Mouse (Mus musculus) gastrocnemius, adult 8-10 months (tissue): ENCODE measurements around the gene Lyrm4. TPM values are rescaled to one million over a fixed set of nuclear protein-coding genes. Genes with fewer than 3 reads are reported as not detected.

Source experiments
- DNase-seq, 2 experiments: peaks; one replicate each; pipeline ENCODE4 v3.0.0; 2022; ENCODE audit warnings: low spot score in 2 of 2
- total RNA-seq, 4 experiments: library from RNA; stranded (reverse); gene quantifications; 2 replicates each; pipeline ENCODE4 v1.2.4; 2022

Gene Lyrm4
- 1 to 10 TPM; 6.1 to 6.8 (median 6.6) TPM for total RNA-seq

GRCm38 (mm10) chr13:36117143-36118014 is at the start of gene Lyrm4, which contains the start of gene Fars2:
Gene Lyrm4, minus strand, starts transcription at chr13:36117526.
Gene Fars2, plus strand, starts transcription at chr13:36117412.
- peak; percentile 96 for DNase-seq

DNA sequence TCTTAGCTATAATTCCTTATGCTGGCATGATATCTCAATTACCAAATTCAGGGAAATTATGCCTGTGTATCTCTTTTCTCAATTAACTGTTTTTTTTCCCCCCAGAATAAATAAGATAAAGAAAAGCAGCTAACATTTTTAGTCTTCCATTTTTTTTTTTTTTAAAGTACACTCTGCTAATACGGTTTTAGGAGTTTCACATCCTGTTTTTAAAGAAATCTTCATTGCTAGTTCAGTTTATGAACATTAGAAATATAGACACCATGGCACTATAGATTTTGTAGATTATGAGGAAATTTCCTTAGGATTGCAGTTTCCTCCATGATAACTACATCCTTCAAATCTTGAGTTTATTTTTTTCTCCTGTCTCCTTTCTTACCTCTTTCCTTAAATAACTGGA is 46.6 kb upstream of the Lyrm4 start:
- DNase-seq, result no peak

DNA sequence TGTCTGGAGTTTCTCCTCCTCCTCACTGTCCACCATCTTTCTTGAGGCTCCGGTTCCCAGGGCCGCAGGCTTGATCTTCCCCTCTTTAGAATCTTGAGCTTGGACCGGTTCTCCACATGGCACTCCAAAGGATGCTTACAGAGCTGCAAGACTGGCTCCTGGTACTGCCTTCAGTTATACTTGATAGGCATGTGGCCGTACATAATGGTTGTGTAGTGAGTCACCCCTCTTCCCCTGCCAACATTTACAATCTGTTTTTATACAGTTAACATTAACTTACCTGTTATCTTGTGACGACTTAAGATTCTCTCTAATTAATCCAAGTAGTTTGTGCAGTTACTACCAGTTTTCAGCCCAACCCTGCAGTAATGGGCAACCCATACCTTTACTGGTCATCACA is 46.1 kb upstream of the Lyrm4 start:
- DNase-seq, result no peak

GRCm38 (mm10) chr13:36156340-36156931 is 39.1 kb upstream of the Lyrm4 start:
- DNase-seq, result no peak

DNA sequence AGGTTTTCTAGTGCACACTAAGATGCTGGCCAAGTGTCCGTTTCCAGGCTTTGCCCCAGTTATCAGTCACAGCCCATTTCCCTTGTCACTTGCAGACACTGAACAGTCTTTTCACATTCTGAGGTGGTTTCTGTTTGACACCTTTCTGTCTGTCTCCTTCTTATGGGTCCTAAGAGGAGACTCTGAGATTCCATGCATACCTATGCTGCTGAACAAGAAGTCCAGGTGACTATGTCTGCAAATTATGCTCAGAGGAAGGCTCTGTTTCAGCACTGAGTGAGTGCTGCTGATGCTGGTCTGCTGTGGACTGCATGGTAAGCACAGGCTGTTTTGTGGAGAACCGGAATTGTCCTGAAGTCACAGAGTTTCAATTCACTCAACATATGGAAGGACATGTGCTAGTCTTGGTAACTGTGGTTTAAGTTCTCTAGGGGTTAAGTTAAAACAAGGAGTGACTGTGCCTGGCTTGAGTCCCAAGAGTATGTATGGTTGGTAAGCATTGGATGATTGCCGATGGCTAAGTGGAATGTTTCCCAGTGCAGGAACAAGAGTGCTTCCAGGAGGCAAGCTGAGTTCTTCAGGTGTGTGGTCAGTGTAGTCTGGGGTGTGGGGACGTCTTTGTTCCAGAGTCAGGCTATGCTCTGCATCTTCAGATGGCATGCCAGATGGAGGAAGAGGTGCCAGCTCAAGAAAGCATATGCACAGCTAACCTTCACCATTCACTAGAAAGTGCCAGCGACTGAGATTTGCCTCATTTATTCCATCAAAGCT is 35.6 kb upstream of the Lyrm4 start:
- DNase-seq, result no peak

DNA sequence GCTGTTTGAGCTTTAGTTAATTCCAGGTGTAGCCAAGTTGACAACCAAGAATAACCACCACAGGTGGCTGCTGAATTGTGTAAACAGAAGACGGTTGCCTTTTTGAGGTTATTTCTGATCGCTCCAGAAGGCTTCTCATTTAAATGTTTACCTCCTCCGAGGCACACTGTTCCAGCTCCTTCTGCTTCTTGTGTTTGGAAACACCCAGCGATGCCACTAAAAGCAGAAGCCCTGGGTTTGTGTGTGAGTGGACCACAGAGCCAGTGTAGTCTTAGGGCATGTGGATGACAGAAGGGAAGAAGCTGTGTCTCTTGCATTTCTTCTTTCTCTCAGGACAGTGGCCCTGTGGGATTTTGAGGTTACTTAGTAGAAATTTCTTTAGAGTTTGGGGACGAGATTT is 32.9 kb upstream of the Lyrm4 start:
- no peak for DNase-seq

- no peak for DNase-seq
Observed at GRCm38 (mm10) chr13:36149175-36149939, 32.0 kb upstream of the Lyrm4 start.

DNA sequence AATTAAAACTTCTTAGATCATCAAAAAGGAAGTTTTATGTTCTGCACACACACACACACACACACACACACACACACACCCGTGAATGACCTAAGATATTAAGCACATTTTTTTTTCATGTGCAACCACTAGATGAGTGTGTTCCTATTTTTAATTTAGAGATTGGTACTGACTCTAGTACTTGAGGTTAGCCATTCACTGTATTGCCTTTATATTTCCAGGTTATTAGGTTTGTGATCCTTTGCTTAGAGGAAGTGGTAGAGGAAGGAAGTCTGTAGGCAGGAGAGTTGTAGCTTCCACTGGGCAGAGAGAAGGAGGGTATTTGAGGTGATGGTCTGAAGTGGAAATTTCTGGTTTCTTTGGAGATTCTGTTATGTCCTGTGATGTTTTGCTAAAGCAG is 28.3 kb upstream of the Lyrm4 start:
- DNase-seq, result no peak

- DNase-seq, result no peak
Observed at GRCm38 (mm10) chr13:36140247-36141016, 23.1 kb upstream of the Lyrm4 start.

GRCm38 (mm10) chr13:36139703-36140102 is 22.4 kb upstream of the Lyrm4 start:
- DNase-seq, result no peak

GRCm38 (mm10) chr13:36131992-36132649 is 14.8 kb upstream of the Lyrm4 start:
- no peak for DNase-seq

GRCm38 (mm10) chr13:36131401-36131800 is 14.1 kb upstream of the Lyrm4 start:
- DNase-seq, result no peak

GRCm38 (mm10) chr13:36129360-36130054 is 12.2 kb upstream of the Lyrm4 start:
- DNase-seq, result no peak

- no peak for DNase-seq
Observed at GRCm38 (mm10) chr13:36120606-36121005, 3.3 kb upstream of the Lyrm4 start.

GRCm38 (mm10) chr13:36119684-36120083 is 2.4 kb upstream of the Lyrm4 start:
- DNase-seq, result no peak

GRCm38 (mm10) chr13:36116520-36117142 is 695 bp downstream of the Lyrm4 start:
- peak; percentile 6 to 28 for DNase-seq

DNA sequence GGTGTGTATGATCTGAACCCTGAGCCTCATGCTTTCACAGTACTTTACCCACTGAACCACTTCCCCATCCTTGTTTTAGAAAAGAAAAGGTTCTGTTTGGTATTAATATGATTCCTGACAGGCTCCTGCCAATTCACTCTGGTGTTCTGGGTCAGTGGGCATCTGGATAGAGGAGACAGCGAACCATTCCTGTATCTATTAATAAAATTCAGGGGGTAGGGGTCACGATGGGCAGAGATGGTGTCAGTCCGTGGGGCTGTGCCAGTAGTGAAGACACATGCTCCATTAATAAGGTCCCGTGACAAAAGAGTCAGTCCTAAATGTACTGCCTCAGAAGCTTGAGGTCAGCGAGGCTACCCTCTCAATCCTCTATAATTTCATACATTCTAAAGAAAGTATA is 4.1 kb downstream of the Lyrm4 start:
- DNase-seq, result no peak

DNA sequence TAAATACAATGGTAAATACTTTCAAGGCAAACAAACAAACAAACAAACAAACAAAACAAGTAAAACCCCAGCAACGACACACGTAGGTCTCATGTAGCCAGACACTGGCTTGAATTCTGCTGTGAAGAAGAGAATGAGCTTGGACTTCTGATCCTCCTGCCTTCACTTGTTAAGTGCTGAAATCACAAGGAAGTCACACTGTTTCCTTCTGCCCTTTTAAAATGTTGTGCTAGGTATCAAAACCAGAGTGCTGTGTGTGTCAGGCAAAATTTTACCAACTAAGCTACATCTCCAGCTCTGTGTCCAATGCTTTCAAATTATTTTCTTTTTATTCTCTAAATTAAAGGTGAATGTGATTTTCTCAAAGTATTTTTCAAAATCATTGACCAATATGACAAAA is 6.0 kb downstream of the Lyrm4 start:
- no peak for DNase-seq

DNA sequence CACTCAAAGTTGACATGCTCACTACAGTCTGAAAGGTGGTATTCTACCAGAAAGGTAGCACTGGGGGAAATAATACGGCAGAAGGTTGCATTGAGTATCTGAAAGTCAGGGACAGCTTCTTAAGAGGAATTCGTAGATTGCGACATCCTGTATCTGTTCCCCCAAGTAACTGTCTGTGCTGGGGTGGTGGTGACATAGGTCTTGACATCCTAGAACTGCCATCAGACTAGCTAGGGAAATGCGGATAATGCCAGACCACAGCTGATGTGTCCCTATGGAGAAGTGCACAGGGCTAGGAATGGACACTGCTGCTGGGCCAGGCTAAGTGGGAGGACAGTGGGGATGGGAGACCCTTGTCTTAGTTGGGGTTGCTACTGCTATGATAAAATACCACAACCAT is 8.8 kb downstream of the Lyrm4 start:
- DNase-seq, result no peak
